Mouse (Mus musculus) spleen, adult 2 months (tissue): ENCODE data around the gene Cdc25b. TPM values are rescaled to one million over a fixed set of nuclear protein-coding genes. Genes with fewer than 3 reads are reported as not detected.

ENCODE experiments used
- DNase-seq, 2 experiments: peaks; one replicate each; pipeline versions ENCODE4 v3.0.0 to v3.0.0-alpha.2; 2012 to 2021; ENCODE audit warnings: low spot score in 2 of 2, low read depth in 1 of 2
- H3K27ac ChIP-seq: fragments of 200-500 bp; 2 replicates; pipeline ENCODE4 v1.5.1; 2012; ENCODE audit warnings: low read length, inconsistent platforms; ENCODE audit not compliant: insufficient read depth
- H3K27me3 ChIP-seq: fragments of 200-500 bp; 2 replicates; pipeline ENCODE4 v1.6.1; 2012; ENCODE audit warnings: mild to moderate bottlenecking, moderate library complexity, low read length, inconsistent platforms; ENCODE audit not compliant: control insufficient read depth, insufficient read depth
- H3K36me3 ChIP-seq: fragments of 200-500 bp; 2 replicates; pipeline ENCODE4 v1.6.1; 2012; ENCODE audit warnings: mild to moderate bottlenecking, low read length, inconsistent platforms; ENCODE audit not compliant: control insufficient read depth, insufficient read depth
- H3K4me1 ChIP-seq: fragments of 200-500 bp; 2 replicates; pipeline ENCODE4 v1.6.1; 2011; ENCODE audit warnings: inconsistent platforms; ENCODE audit not compliant: control insufficient read depth, insufficient read depth, insufficient read length
- H3K4me3 ChIP-seq: fragments of 200-500 bp; 2 replicates; pipeline ENCODE4 v1.5.1; 2011; ENCODE audit warnings: mild to moderate bottlenecking, inconsistent platforms; ENCODE audit not compliant: insufficient read depth, insufficient read length; ENCODE audit errors: extremely low read depth
- CTCF ChIP-seq: fragments of 200-500 bp; IDR thresholded peaks from 2 replicates; pipeline ENCODE4 v1.5.1; 2011; ENCODE audit warnings: mild to moderate bottlenecking, inconsistent platforms; ENCODE audit not compliant: insufficient read depth, insufficient read length, insufficient replicate concordance; ENCODE audit errors: extremely low read depth
- POLR2A ChIP-seq: fragments of 200-500 bp; IDR thresholded peaks from 2 replicates; pipeline ENCODE4 v1.6.1; 2011; ENCODE audit warnings: low read depth, low read length, inconsistent platforms
- WGBS: fragments of 180-500 bp; shearing (Covaris S2); methylation state at CpG from one replicate; pipeline ENCODE4 v1.1.7; 2018; 5-methylcytosine and 5-hydroxymethylcytosine counted together
- polyA plus RNA-seq: library from polyadenylated mRNA; depleted of rRNA; stranded (reverse); fragments of >200 nt; gene quantifications from 2 replicates; pipeline ENCODE4 v1.2.3, GENCODE M21; 2012

The Cdc25b gene
- polyA plus RNA-seq, 1 experiment: 85.6 TPM

GRCm38 (mm10) chr2:131142592-131142991, 44.2 kb upstream of the Cdc25b start:
- H3K36me3 ChIP-seq: peaks cover 4% of the 10 kb centered on the region; the same call in 1 of the 2 replicates
- H3K4me3 ChIP-seq: no peak overlapping the region
- H3K27me3 ChIP-seq: no peaks in the 10 kb centered on the region
- DNase-seq: peak; percentile 7 to 46
- TF ChIP-seq CTCF (peak; percentile 63; the same call in 1 of the 2 replicates), POLR2A (no peak)
- H3K27ac ChIP-seq: no peak overlapping the region
- H3K4me1 ChIP-seq: no peaks in the 10 kb centered on the region
- WGBS: 57% methylated on average over 18 of the region's 18 CpGs

- no peaks in the 10 kb centered on the region for H3K27me3 ChIP-seq
- no peak for DNase-seq
- H3K4me1 ChIP-seq: no peaks in the 10 kb centered on the region
- WGBS: 95% methylated on average over 22 of the region's 22 CpGs
- TF ChIP-seq CTCF: no peak
- TF ChIP-seq POLR2A: no peak
- no peak overlapping the region for H3K27ac ChIP-seq
- H3K4me3 ChIP-seq: no peak overlapping the region
- H3K36me3 ChIP-seq: peaks cover 7% of the 10 kb centered on the region; the same call in 1 of the 2 replicates
Measured at GRCm38 (mm10) chr2:131143007-131143780, 43.6 kb upstream of the Cdc25b start.

- no peaks in the 10 kb centered on the region for H3K27me3 ChIP-seq
- H3K27ac ChIP-seq: no peak overlapping the region
- TF ChIP-seq POLR2A (no peak), CTCF (no peak)
- no peak for DNase-seq
- WGBS: 87% methylated on average over 13 of the region's 13 CpGs
- no peak overlapping the region for H3K4me3 ChIP-seq
- no peaks in the 10 kb centered on the region for H3K4me1 ChIP-seq
- peaks cover 13% of the 10 kb centered on the region; the same call in 1 of the 2 replicates for H3K36me3 ChIP-seq
Measured at GRCm38 (mm10) chr2:131145121-131145520, 41.6 kb upstream of the Cdc25b start.

- 91% methylated on average over 2 of the region's 2 CpGs for WGBS
- Histone ChIP-seq H3K27ac (no peak overlapping the region), H3K36me3 (peaks cover 13% of the 10 kb centered on the region; the same call in 1 of the 2 replicates), H3K27me3 (no peaks in the 10 kb centered on the region), H3K4me1 (no peaks in the 10 kb centered on the region), H3K4me3 (no peak overlapping the region)
- no peak for DNase-seq
- TF ChIP-seq CTCF (no peak), POLR2A (no peak)
Measured at GRCm38 (mm10) chr2:131145536-131145935, 41.2 kb upstream of the Cdc25b start.

GRCm38 (mm10) chr2:131146193-131147042, 40.3 kb upstream of the Cdc25b start:
- peaks cover 13% of the 10 kb centered on the region; the same call in 1 of the 2 replicates for H3K36me3 ChIP-seq
- H3K4me3 ChIP-seq: no peak overlapping the region
- DNase-seq: no peak
- no peak overlapping the region for H3K27ac ChIP-seq
- no peaks in the 10 kb centered on the region for H3K4me1 ChIP-seq
- TF ChIP-seq POLR2A: no peak
- no peaks in the 10 kb centered on the region for H3K27me3 ChIP-seq
- 84% methylated on average over 21 of the region's 21 CpGs for WGBS

- peaks cover 13% of the 10 kb centered on the region; the same call in 1 of the 2 replicates for H3K36me3 ChIP-seq
- 96% methylated on average over 8 of the region's 8 CpGs for WGBS
Measured at GRCm38 (mm10) chr2:131147043-131147365, 39.7 kb upstream of the Cdc25b start.

More at GRCm38 (mm10) chr2:131147043-131147365, 39.7 kb upstream of the Cdc25b start:
- H3K27me3 ChIP-seq: no peaks in the 10 kb centered on the region
- DNase-seq: no peak
- no peaks in the 10 kb centered on the region for H3K4me1 ChIP-seq
- no peak overlapping the region for H3K27ac ChIP-seq
- H3K4me3 ChIP-seq: no peak overlapping the region
- TF ChIP-seq CTCF (no peak), POLR2A (no peak)
